Mouse (Mus musculus): ENCODE data around the gene Rex1bd. TPM values are rescaled to one million over a fixed set of nuclear protein-coding genes. Genes with fewer than 3 reads are reported as not detected.
A peak's percentile ranks its signal among the peaks of the same experiment; 100 is the strongest.

Rex1bd gene
- polyA plus RNA-seq (2015; fragmentation: Nextera tagmentation; extraction: Ambion mirVana) = 120 and 122 TPM in 2 replicates

GRCm38 (mm10) chr8:70506328-70507026 lies at the start of gene Rex1bd:
Gene Rex1bd, minus strand, starts transcription at chr8:70506752.
- Histone ChIP-seq H3K27ac (peak within 1 kb of the TSS; percentile 96), H3K4me2 (peak within 1 kb of the TSS; percentile 88), H3K4me3 (peak within 1 kb of the TSS; percentile 79), H3K4me1 (peaks cover 73% of the 10 kb centered on the region), H3K9me3 (no peaks in the 10 kb centered on the region), H3K9ac (peak within 1 kb of the TSS; percentile 94), H3K36me3 (peaks cover 20% of the 10 kb centered on the region), H3K27me3 (peaks cover 14% of the 10 kb centered on the region)
- WGBS = 2% methylated on average over 39 of the region's 40 CpGs
- peak; percentile 88 for ATAC-seq (ENCODE audit: borderline replicate concordance, extremely low read depth, low FRiP score, low TSS enrichment)

- no peaks in the 10 kb centered on the region for H3K27me3 ChIP-seq
- peaks cover 54% of the 10 kb centered on the region for H3K4me1 ChIP-seq
- WGBS = 87% methylated on average over 4 of the region's 4 CpGs
- H3K4me2 ChIP-seq = no peak overlapping the region
- H3K9me3 ChIP-seq = no peaks in the 10 kb centered on the region
- no peak overlapping the region for H3K4me3 ChIP-seq
- H3K9ac ChIP-seq = no peak overlapping the region
- H3K36me3 ChIP-seq = no peaks in the 10 kb centered on the region
- ATAC-seq (ENCODE audit: borderline replicate concordance, extremely low read depth, low FRiP score, low TSS enrichment) = no peak
- no peak overlapping the region for H3K27ac ChIP-seq
These were observed 48.7 kb upstream of the Rex1bd start for GRCm38 (mm10) chr8:70555079-70555747.

GRCm38 (mm10) chr8:70553740-70554139 lies 47.2 kb upstream of the Rex1bd start:
- Histone ChIP-seq H3K36me3 (no peaks in the 10 kb centered on the region), H3K27me3 (no peaks in the 10 kb centered on the region), H3K27ac (0 out of 2 replicates have a peak overlapping the region, but pooled peaks have one; percentile 8), H3K4me2 (no peak overlapping the region), H3K9ac (no peak overlapping the region), H3K4me1 (peaks cover 42% of the 10 kb centered on the region), H3K4me3 (no peak overlapping the region), H3K9me3 (no peaks in the 10 kb centered on the region)
- ATAC-seq (ENCODE audit: borderline replicate concordance, extremely low read depth, low FRiP score, low TSS enrichment) = 0 out of 2 replicates have a peak, but pooled peaks have one; percentile 47

GRCm38 (mm10) chr8:70552836-70553235 lies 46.3 kb upstream of the Rex1bd start:
- H3K4me2 ChIP-seq = no peak overlapping the region
- H3K27ac ChIP-seq = no peak overlapping the region
- no peaks in the 10 kb centered on the region for H3K27me3 ChIP-seq
- H3K9me3 ChIP-seq = no peaks in the 10 kb centered on the region
- H3K9ac ChIP-seq = no peak overlapping the region
- H3K36me3 ChIP-seq = no peaks in the 10 kb centered on the region
- 0 out of 2 replicates have a peak, but pooled peaks have one; percentile 32 for ATAC-seq (ENCODE audit: borderline replicate concordance, extremely low read depth, low FRiP score, low TSS enrichment)
- 11% methylated on average over 1 of the region's 1 CpGs for WGBS
- H3K4me3 ChIP-seq = no peak overlapping the region
- H3K4me1 ChIP-seq = peaks cover 37% of the 10 kb centered on the region

- WGBS = 49% methylated on average over 3 of the region's 3 CpGs
- H3K36me3 ChIP-seq = no peaks in the 10 kb centered on the region
- peak overlapping the region; percentile 26; the same call in 1 of the 2 replicates for H3K27ac ChIP-seq
- no peaks in the 10 kb centered on the region for H3K27me3 ChIP-seq
- H3K4me1 ChIP-seq = peaks cover 34% of the 10 kb centered on the region
- no peak overlapping the region for H3K9ac ChIP-seq
- ATAC-seq (ENCODE audit: borderline replicate concordance, extremely low read depth, low FRiP score, low TSS enrichment) = no peak
- no peak overlapping the region for H3K4me3 ChIP-seq
- H3K4me2 ChIP-seq = no peak overlapping the region
- H3K9me3 ChIP-seq = no peaks in the 10 kb centered on the region
These were observed 45.1 kb upstream of the Rex1bd start for GRCm38 (mm10) chr8:70551558-70552161.

- H3K27me3 ChIP-seq = no peaks in the 10 kb centered on the region
- no peak overlapping the region for H3K4me2 ChIP-seq
- peaks cover 34% of the 10 kb centered on the region for H3K4me1 ChIP-seq
- ATAC-seq (ENCODE audit: borderline replicate concordance, extremely low read depth, low FRiP score, low TSS enrichment) = no peak
- H3K36me3 ChIP-seq = no peaks in the 10 kb centered on the region
- H3K27ac ChIP-seq = no peak overlapping the region
- H3K9me3 ChIP-seq = no peaks in the 10 kb centered on the region
- H3K9ac ChIP-seq = no peak overlapping the region
- H3K4me3 ChIP-seq = no peak overlapping the region
- 90% methylated on average over 10 of the region's 10 CpGs for WGBS
These were observed 43.0 kb upstream of the Rex1bd start for GRCm38 (mm10) chr8:70549412-70550184.

- Histone ChIP-seq H3K36me3 (no peaks in the 10 kb centered on the region), H3K27ac (no peak overlapping the region), H3K9me3 (no peaks in the 10 kb centered on the region), H3K4me3 (no peak overlapping the region), H3K4me1 (peaks cover 23% of the 10 kb centered on the region), H3K27me3 (no peaks in the 10 kb centered on the region), H3K9ac (no peak overlapping the region), H3K4me2 (no peak overlapping the region)
- 69% methylated on average over 6 of the region's 6 CpGs for WGBS
- ATAC-seq (ENCODE audit: borderline replicate concordance, extremely low read depth, low FRiP score, low TSS enrichment) = no peak
These were observed 41.2 kb upstream of the Rex1bd start for GRCm38 (mm10) chr8:70547762-70548161.

GRCm38 (mm10) chr8:70546412-70546811 lies 39.9 kb upstream of the Rex1bd start:
- peaks cover 14% of the 10 kb centered on the region for H3K4me1 ChIP-seq

GRCm38 (mm10) chr8:70544200-70544687 lies 37.7 kb upstream of the Rex1bd start:
- no peak overlapping the region for H3K9ac ChIP-seq
- no peak overlapping the region for H3K4me3 ChIP-seq
- no peaks in the 10 kb centered on the region for H3K27me3 ChIP-seq
- no peaks in the 10 kb centered on the region for H3K9me3 ChIP-seq
- no peak for ATAC-seq (ENCODE audit: borderline replicate concordance, extremely low read depth, low FRiP score, low TSS enrichment)
- H3K4me2 ChIP-seq = no peak overlapping the region
- H3K36me3 ChIP-seq = no peaks in the 10 kb centered on the region
- no peak overlapping the region for H3K27ac ChIP-seq
- WGBS = 43% methylated on average over 6 of the region's 6 CpGs
- H3K4me1 ChIP-seq = peaks cover 25% of the 10 kb centered on the region

More at GRCm38 (mm10) chr8:70546412-70546811, 39.9 kb upstream of the Rex1bd start:
- WGBS = 78% methylated on average over 4 of the region's 4 CpGs
- no peak for ATAC-seq (ENCODE audit: borderline replicate concordance, extremely low read depth, low FRiP score, low TSS enrichment)
- H3K4me3 ChIP-seq = no peak overlapping the region
- H3K27ac ChIP-seq = no peak overlapping the region
- H3K9me3 ChIP-seq = no peaks in the 10 kb centered on the region
- no peak overlapping the region for H3K4me2 ChIP-seq
- H3K9ac ChIP-seq = no peak overlapping the region
- H3K27me3 ChIP-seq = no peaks in the 10 kb centered on the region
- no peaks in the 10 kb centered on the region for H3K36me3 ChIP-seq

GRCm38 (mm10) chr8:70541081-70541480 lies 34.5 kb upstream of the Rex1bd start:
- Histone ChIP-seq H3K4me3 (peak overlapping the region; percentile 86; the same call in 1 of the 2 replicates), H3K36me3 (peaks cover 2% of the 10 kb centered on the region; the same call in 1 of the 2 replicates), H3K4me1 (peaks cover 31% of the 10 kb centered on the region), H3K27ac (0 out of 2 replicates have a peak overlapping the region, but pooled peaks have one; percentile 95), H3K9me3 (no peaks in the 10 kb centered on the region), H3K27me3 (no peaks in the 10 kb centered on the region), H3K4me2 (peak overlapping the region; percentile 85), H3K9ac (peak overlapping the region; percentile 93; the same call in 1 of the 2 replicates)
- ATAC-seq (ENCODE audit: borderline replicate concordance, extremely low read depth, low FRiP score, low TSS enrichment) = no peak
- 73% methylated on average over 5 of the region's 5 CpGs for WGBS

GRCm38 (mm10) chr8:70540507-70541071 lies 34.0 kb upstream of the Rex1bd start:
- H3K9me3 ChIP-seq = no peaks in the 10 kb centered on the region
- peak overlapping the region; percentile 93 for H3K9ac ChIP-seq
- peaks cover 31% of the 10 kb centered on the region for H3K4me1 ChIP-seq
- no peaks in the 10 kb centered on the region for H3K27me3 ChIP-seq
- 39% methylated on average over 7 of the region's 7 CpGs for WGBS
- H3K4me2 ChIP-seq = peak overlapping the region; percentile 85
- no peak for ATAC-seq (ENCODE audit: borderline replicate concordance, extremely low read depth, low FRiP score, low TSS enrichment)
- peak overlapping the region; percentile 86 for H3K4me3 ChIP-seq
- peaks cover 7% of the 10 kb centered on the region for H3K36me3 ChIP-seq
- 0 out of 2 replicates have a peak overlapping the region, but pooled peaks have one; percentile 95 for H3K27ac ChIP-seq
